Mouse (Mus musculus) layer of hippocampus, adult 6 months (tissue): ENCODE results near the gene Gm10762. TPM values are rescaled to one million over a fixed set of nuclear protein-coding genes. Genes with fewer than 3 reads are reported as not detected.

Experiments used
- long read RNA-seq, 2 experiments: library from polyadenylated mRNA; unstranded; transcript quantifications; one replicate each; pipeline ENCODE4 v2.0.0; 2019 to 2020
- microRNA-seq: library from miRNA; unstranded; fragments of <30 nt; microRNA quantifications from one replicate; pipeline ENCODE4 v1.2.0, GENCODE M21; 2020
- polyA plus RNA-seq: library from polyadenylated mRNA; unstranded; fragments of <200 nt; fragmentation: Nextera tagmentation; gene quantifications from 2 replicates; pipeline ENCODE4 v1.2.3, GENCODE M21; 2021

Gm10762 gene
- polyA plus RNA-seq = 2.2 and 2.6 TPM in 2 replicates
- long read RNA-seq, experiment 1, partial matches to known transcripts = 0 of 2 reads
- long read RNA-seq, experiment 1, other reads (novel, unspliced or antisense) = 0 of 2 reads
- long read RNA-seq, experiment 2 = 0 reads

GRCm38 (mm10) chr2:128967661-128968441 is at the start of gene Gm10762:
Gm10762 (minus strand) TSS chr2:128967725.

GRCm38 (mm10) chr2:128966641-128967580 is 614 bp downstream of the Gm10762 start, which contains the start of gene Zc3h6:
Zc3h6 (plus strand) TSS chr2:128967402.

GRCm38 (mm10) chr2:128943538-128944528 is 23.7 kb downstream of the Gm10762 start, which contains the start of gene Zc3h8:
Zc3h8 (minus strand) TSS chr2:128944077.

Small RNA genes within 50 kb of the gene (microRNA-seq; reads per million reads assigned to microRNA genes)
- gene Gm22859 = not detected

Other genes with a start within 250 kb of the Gm10762 start
- gene Tmem87b, start 149.6 kb downstream of the Gm10762 start, polyA plus RNA-seq = 20.8 and 26.0 TPM in 2 replicates
- gene Fbln7, start 104.7 kb downstream of the Gm10762 start, polyA plus RNA-seq = 2.3 and 2.7 TPM in 2 replicates
- 4.7 and 6.5 TPM in 2 replicates for gene Zc3h8, start 23.6 kb downstream of the Gm10762 start, polyA plus RNA-seq
- 5.8 and 6.3 TPM in 2 replicates for gene Zc3h6, start 323 bp downstream of the Gm10762 start, polyA plus RNA-seq
- gene Vinac1, start 80.4 kb upstream of the Gm10762 start, polyA plus RNA-seq = 0.03 TPM in 1 of 2 replicates, not detected in the other
- gene Ttl, start 98.2 kb upstream of the Gm10762 start, polyA plus RNA-seq = 14.7 and 15.4 TPM in 2 replicates
- gene Polr1b, start 133.3 kb upstream of the Gm10762 start, polyA plus RNA-seq = 2.6 and 3.3 TPM in 2 replicates
- gene Chchd5, start 162.0 kb upstream of the Gm10762 start, polyA plus RNA-seq = 28.4 and 32.0 TPM in 2 replicates
- gene Slc20a1, start 231.0 kb upstream of the Gm10762 start, polyA plus RNA-seq = 15.8 and 16.3 TPM in 2 replicates